Comparison of ENCODE assay signal across 11 mouse cellular contexts in genomic region chr13:91514979-91515378, GRCm38 (mm10).
"Had no signal": no experiment of that assay in that cellular context is flagged by ENCODE, and none has a peak within 500 bp of the region (broad histone marks: within the 10 kb centered on the region; RNA-seq: fewer than 3 reads in every experiment).

No protein-coding gene starts in this region.

- ATAC-seq: liver, postnatal 0 days; lung, postnatal 0 days; midbrain, embryonic 13.5 days; midbrain, embryonic 15.5 days had no signal

- DNase-seq: liver, embryonic 13.5 days; liver, postnatal 0 days; lung, adult 2 months; lung, postnatal 14 days; right cerebral cortex, postnatal 14 days; thymus, adult 18-20 months; thymus, postnatal 14 days; thymus, postnatal 36 days had no signal
